Mouse (Mus musculus): ENCODE data around the gene Fam49a.

GRCm38 (mm10) chr12:12283702-12284288 lies 21.9 kb downstream of the Fam49a start:
- TF ChIP-seq CTCF (IDR thresholded peaks at IDR 0.05; ENCODE audit: low read depth, low read length) (no peak), POLR2A (IDR thresholded peaks at IDR 0.05; ENCODE audit: insufficient read depth, low read length) (no peak)

Data from ES-Bruce4 (cell line).